ENCODE assay signal across 19 mouse cellular contexts in genomic region chr14:92488247-92488646, GRCm38 (mm10).
A peak's percentile ranks its signal among the peaks of the same experiment; 100 is the strongest.
DNase-seq lines count a peak whose midpoint lies in the region; ATAC-seq lines count a peak whose summit lies in the region.
"Had no signal": no experiment of that assay in that cellular context is flagged by ENCODE, and none has a peak within 500 bp of the region (broad histone marks: within the 10 kb centered on the region; RNA-seq: fewer than 3 reads in every experiment).

No protein-coding gene starts in this region.

- 45% methylated on average over 2 of the region's 2 CpGs for WGBS in neural tube, embryonic 14.5 days
- 32% methylated on average over 2 of the region's 2 CpGs for WGBS in neural tube, embryonic 15.5 days

- H3K4me2 ChIP-seq in neural tube, embryonic 14.5 days (ENCODE audit: low read depth, low read length): no peak overlapping the region
- no peak overlapping the region for H3K4me2 ChIP-seq in neural tube, embryonic 15.5 days
- H3K4me2 ChIP-seq: heart, embryonic 13.5 days; limb, embryonic 13.5 days; liver, embryonic 13.5 days; lung, embryonic 14.5 days had no signal

- H3K27me3 ChIP-seq in neural tube, embryonic 14.5 days (ENCODE audit: control insufficient read depth, insufficient read depth, low read length): no peaks in the 10 kb centered on the region
- H3K27me3 ChIP-seq in neural tube, embryonic 15.5 days (replicated peaks): no peaks in the 10 kb centered on the region
- H3K27me3 ChIP-seq: heart, embryonic 13.5 days; limb, embryonic 13.5 days; liver, embryonic 13.5 days had no signal

- peak; percentile 78 for ATAC-seq in frontal cortex, adult (ENCODE audit: low TSS enrichment)
- peak; percentile 51; the same call in 1 of the 2 replicates for ATAC-seq in neural tube, embryonic 14.5 days (ENCODE audit: low read depth)
- no peak for ATAC-seq in neural tube, embryonic 15.5 days (ENCODE audit: low FRiP score)

- no peak for DNase-seq in frontal cortex, postnatal 14 days (ENCODE audit: low spot score in 2 of 2)
- DNase-seq in layer of hippocampus, adult 8-10 months (ENCODE audit: low spot score in 2 of 2): peak; percentile 4 to 8
- no peak for DNase-seq in layer of hippocampus, adult 9-10 months (ENCODE audit: low spot score)
- peak; percentile 18 for DNase-seq in telencephalon, adult 2 months (ENCODE audit: low read depth, low spot score)
- no peak for DNase-seq in thymus, postnatal 4 days
- DNase-seq: adrenal gland, adult 2 months; cerebellum, adult 11 months; kidney, adult 9 months; kidney, postnatal 25 days; liver, embryonic 13.5 days; lung, embryonic 14.5 days; lung, postnatal 36 days; right cerebral cortex, adult 18-20 months; thymus, adult 18-20 months had no signal

- H3K9ac ChIP-seq in neural tube, embryonic 14.5 days (replicated peaks; ENCODE audit: low read depth, low read length): no peak overlapping the region
- no peak overlapping the region for H3K9ac ChIP-seq in neural tube, embryonic 15.5 days (replicated peaks)
- H3K9ac ChIP-seq: heart, embryonic 13.5 days; limb, embryonic 13.5 days; liver, embryonic 13.5 days; lung, embryonic 14.5 days had no signal

- no peak overlapping the region for H3K4me3 ChIP-seq in neural tube, embryonic 14.5 days (ENCODE audit: low read depth, low read length)
- no peak overlapping the region for H3K4me3 ChIP-seq in neural tube, embryonic 15.5 days (replicated peaks)
- H3K4me3 ChIP-seq: heart, embryonic 13.5 days; limb, embryonic 13.5 days; liver, embryonic 13.5 days had no signal

- no peaks in the 10 kb centered on the region for H3K4me1 ChIP-seq in neural tube, embryonic 14.5 days (ENCODE audit: control insufficient read depth, insufficient read depth, low read length)
- no peaks in the 10 kb centered on the region for H3K4me1 ChIP-seq in neural tube, embryonic 15.5 days
- H3K4me1 ChIP-seq: heart, embryonic 13.5 days; limb, embryonic 13.5 days; liver, embryonic 13.5 days had no signal

- no peak overlapping the region for H3K27ac ChIP-seq in neural tube, embryonic 14.5 days (ENCODE audit: low read depth, low read length)
- no peak overlapping the region for H3K27ac ChIP-seq in neural tube, embryonic 15.5 days (replicated peaks)
- H3K27ac ChIP-seq: heart, embryonic 13.5 days; limb, embryonic 13.5 days; liver, embryonic 13.5 days had no signal

- no peaks in the 10 kb centered on the region for H3K36me3 ChIP-seq in neural tube, embryonic 14.5 days (ENCODE audit: control insufficient read depth, insufficient read depth, low read length)
- no peaks in the 10 kb centered on the region for H3K36me3 ChIP-seq in neural tube, embryonic 15.5 days
- H3K36me3 ChIP-seq: heart, embryonic 13.5 days; limb, embryonic 13.5 days; liver, embryonic 13.5 days had no signal

- H3K9me3 ChIP-seq in neural tube, embryonic 14.5 days (ENCODE audit: control insufficient read depth, low read length): no peaks in the 10 kb centered on the region
- no peaks in the 10 kb centered on the region for H3K9me3 ChIP-seq in neural tube, embryonic 15.5 days (replicated peaks)
- H3K9me3 ChIP-seq: heart, embryonic 13.5 days; limb, embryonic 13.5 days; liver, embryonic 13.5 days had no signal

Comparison
In these comparisons a context has a peak if more than half of its experiments do, and no peak if none do; other contexts are left out.
1. DNase-seq: peak in layer of hippocampus, adult 8-10 months (2 of 2) and telencephalon, adult 2 months (single experiment); none in frontal cortex, postnatal 14 days (0 of 2), layer of hippocampus, adult 9-10 months (single experiment) and thymus, postnatal 4 days (single experiment).